Mouse (Mus musculus) liver, embryonic 16.5 days (tissue): Measurements from ENCODE around the gene Otud7a. TPM values are rescaled to one million over a fixed set of nuclear protein-coding genes. Genes with fewer than 3 reads are reported as not detected.

Source experiments
- ATAC-seq: fragments of 200-750 bp; cut with Nextera tagmentation; 2 replicates; pipeline ENCODE4 v1.8.0; 2017; ENCODE audit warnings: low read depth, mild to moderate bottlenecking, moderate number of reproducible peaks, moderate library complexity
- H3K27ac ChIP-seq: fragments of 300-500 bp; sonication (generic); 2 replicates; pipeline ENCODE4 v1.5.1; 2014; ENCODE audit warnings: mild to moderate bottlenecking, low read length
- H3K27me3 ChIP-seq: fragments of 300-500 bp; sonication (generic); 2 replicates; pipeline ENCODE4 v1.6.1; 2014; ENCODE audit warnings: low read depth, low read length, mixed read lengths; ENCODE audit not compliant: control insufficient read depth, insufficient read depth
- H3K36me3 ChIP-seq: fragments of 300-500 bp; sonication (generic); 2 replicates; pipeline ENCODE4 v1.6.1; 2014; ENCODE audit warnings: mild to moderate bottlenecking; ENCODE audit not compliant: control insufficient read depth, insufficient read depth
- H3K4me1 ChIP-seq: fragments of 300-500 bp; sonication (generic); 2 replicates; pipeline ENCODE4 v1.6.1; 2014; ENCODE audit warnings: low read depth, low read length, mixed read lengths; ENCODE audit not compliant: control insufficient read depth
- H3K4me2 ChIP-seq: fragments of 300-500 bp; sonication (generic); 2 replicates; pipeline ENCODE4 v1.6.1; 2014; ENCODE audit warnings: low read depth, low read length, mixed read lengths
- H3K4me3 ChIP-seq: fragments of 300-500 bp; sonication (generic); 2 replicates; pipeline ENCODE4 v1.5.1; 2014; ENCODE audit warnings: low read depth, mild to moderate bottlenecking, low read length
- H3K9ac ChIP-seq: fragments of 300-500 bp; sonication (generic); 2 replicates; pipeline ENCODE4 v1.6.1; 2014; ENCODE audit warnings: low read depth, low read length
- H3K9me3 ChIP-seq: fragments of 300-500 bp; sonication (generic); replicated peaks from 2 replicates; pipeline ENCODE4 v1.6.1; 2016; ENCODE audit warnings: low read length; ENCODE audit not compliant: control insufficient read depth
- WGBS: fragments of 180-500 bp; shearing (Covaris S2); extraction: QIAGEN DNeasy Blood & Tissue Kit; methylation state at CpG from one replicate; pipeline ENCODE4 v1.1.7; 2014; ENCODE audit not compliant: insufficient replicate concordance; 5-methylcytosine and 5-hydroxymethylcytosine counted together
- polyA plus RNA-seq: library from polyadenylated mRNA; unstranded; fragments of >200 nt; fragmentation: Nextera tagmentation; extraction: Ambion mirVana; gene quantifications from 2 replicates; pipeline ENCODE4 v1.2.1, GENCODE M21; 2015

Otud7a gene
- polyA plus RNA-seq, 1 experiment from 2014 or later = not detected

GRCm38 (mm10) chr7:63687056-63687455 is 242.5 kb downstream of the Otud7a start:
- H3K4me3 ChIP-seq = no peak overlapping the region
- no peak for ATAC-seq
- H3K27me3 ChIP-seq = no peaks in the 10 kb centered on the region
- no peak overlapping the region for H3K4me2 ChIP-seq
- no peaks in the 10 kb centered on the region for H3K36me3 ChIP-seq
- no peaks in the 10 kb centered on the region for H3K9me3 ChIP-seq
- H3K4me1 ChIP-seq = no peaks in the 10 kb centered on the region
- 57% methylated on average over 4 of the region's 4 CpGs for WGBS
- H3K27ac ChIP-seq = no peak overlapping the region
- no peak overlapping the region for H3K9ac ChIP-seq

- no peaks in the 10 kb centered on the region for H3K36me3 ChIP-seq
- H3K4me1 ChIP-seq = no peaks in the 10 kb centered on the region
- no peak overlapping the region for H3K9ac ChIP-seq
- no peak overlapping the region for H3K4me2 ChIP-seq
- no peaks in the 10 kb centered on the region for H3K9me3 ChIP-seq
- H3K4me3 ChIP-seq = no peak overlapping the region
- WGBS = 71% methylated on average over 4 of the region's 4 CpGs
- H3K27ac ChIP-seq = no peak overlapping the region
- ATAC-seq = no peak
- no peaks in the 10 kb centered on the region for H3K27me3 ChIP-seq
Measured at GRCm38 (mm10) chr7:63697921-63698320, 253.4 kb downstream of the Otud7a start.

- H3K27ac ChIP-seq = no peak overlapping the region
- no peaks in the 10 kb centered on the region for H3K36me3 ChIP-seq
- H3K4me3 ChIP-seq = no peak overlapping the region
- H3K4me2 ChIP-seq = no peak overlapping the region
- H3K27me3 ChIP-seq = no peaks in the 10 kb centered on the region
- no peak overlapping the region for H3K9ac ChIP-seq
- no peaks in the 10 kb centered on the region for H3K4me1 ChIP-seq
- no peak for ATAC-seq
- H3K9me3 ChIP-seq = no peaks in the 10 kb centered on the region
- 59% methylated on average over 8 of the region's 8 CpGs for WGBS
Measured at GRCm38 (mm10) chr7:63717903-63718302, 273.4 kb downstream of the Otud7a start.

DNA sequence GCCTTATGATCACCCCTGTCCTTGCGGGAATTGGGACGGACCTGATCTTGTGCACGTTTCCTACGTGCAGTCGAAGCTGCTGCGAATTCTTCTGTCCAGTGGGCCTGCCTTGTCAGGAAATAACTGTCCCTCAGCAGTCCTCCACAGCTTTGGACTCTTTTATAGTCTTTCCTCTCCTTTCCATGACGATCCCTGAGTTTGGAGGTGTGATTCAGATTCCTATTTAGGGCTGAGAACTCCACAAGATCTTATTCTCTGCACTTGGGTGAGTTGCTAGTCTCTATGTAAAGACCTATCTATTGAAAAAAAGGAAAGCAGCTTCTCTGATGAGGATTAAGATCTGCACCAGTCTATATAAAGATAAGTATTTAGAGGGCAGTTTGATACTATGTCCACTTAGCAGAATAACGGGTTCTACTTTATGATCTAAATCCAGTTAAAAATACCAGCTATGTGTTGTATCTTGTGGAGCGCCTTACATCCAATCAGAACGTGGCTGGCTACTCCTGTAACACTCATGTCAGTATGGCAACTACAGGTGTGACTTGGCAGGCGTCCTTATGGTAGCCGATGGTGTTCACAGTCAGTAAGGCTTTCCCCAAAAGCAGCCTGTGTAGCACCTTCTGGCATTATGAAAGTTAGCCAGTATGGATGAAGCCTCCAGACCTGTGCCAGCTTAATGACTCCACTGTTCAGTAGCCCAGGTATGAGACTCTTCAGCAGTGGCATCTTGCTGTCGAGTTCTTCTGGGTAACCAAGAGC is 274.8 kb downstream of the Otud7a start:
- Histone ChIP-seq H3K4me1 (no peaks in the 10 kb centered on the region), H3K36me3 (no peaks in the 10 kb centered on the region), H3K27me3 (no peaks in the 10 kb centered on the region), H3K9me3 (no peaks in the 10 kb centered on the region), H3K4me2 (no peak overlapping the region), H3K9ac (no peak overlapping the region), H3K4me3 (no peak overlapping the region), H3K27ac (no peak overlapping the region)
- ATAC-seq = no peak
- WGBS = 55% methylated on average over 13 of the region's 13 CpGs

DNA sequence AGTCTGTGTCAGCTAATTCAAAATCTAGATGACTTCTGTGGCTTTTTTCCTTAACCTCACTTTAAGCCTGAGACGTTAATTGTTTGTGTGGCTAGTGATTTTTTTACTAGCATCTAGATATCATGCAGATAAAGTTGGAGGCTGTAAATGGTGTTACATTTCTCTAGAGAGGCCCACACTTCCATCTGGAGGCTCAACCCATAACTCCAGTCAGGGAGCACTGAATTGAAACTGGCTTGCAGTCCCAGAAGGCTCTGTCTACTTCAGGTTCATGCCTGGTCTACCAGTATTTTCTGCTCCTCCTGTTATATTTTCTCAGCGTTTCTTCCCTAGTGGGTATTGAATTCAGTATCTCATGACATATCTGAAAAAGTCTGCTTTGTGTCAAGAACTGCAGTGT is 276.1 kb downstream of the Otud7a start:
- Histone ChIP-seq H3K27me3 (no peaks in the 10 kb centered on the region), H3K9me3 (no peaks in the 10 kb centered on the region), H3K36me3 (no peaks in the 10 kb centered on the region), H3K4me3 (no peak overlapping the region), H3K4me2 (no peak overlapping the region), H3K4me1 (no peaks in the 10 kb centered on the region), H3K9ac (no peak overlapping the region), H3K27ac (no peak overlapping the region)
- WGBS = 36% methylated on average over 2 of the region's 2 CpGs
- ATAC-seq = no peak

- H3K27me3 ChIP-seq = no peaks in the 10 kb centered on the region
- no peak overlapping the region for H3K9ac ChIP-seq
- no peak overlapping the region for H3K4me3 ChIP-seq
- no peaks in the 10 kb centered on the region for H3K9me3 ChIP-seq
- no peak overlapping the region for H3K4me2 ChIP-seq
- WGBS = 36% methylated on average over 6 of the region's 6 CpGs
- H3K27ac ChIP-seq = no peak overlapping the region
- ATAC-seq = no peak
- no peaks in the 10 kb centered on the region for H3K4me1 ChIP-seq
- no peaks in the 10 kb centered on the region for H3K36me3 ChIP-seq
Measured at GRCm38 (mm10) chr7:63725040-63725729, 280.6 kb downstream of the Otud7a start.

- ATAC-seq = no peak
- no peak overlapping the region for H3K9ac ChIP-seq
- no peaks in the 10 kb centered on the region for H3K9me3 ChIP-seq
- H3K27ac ChIP-seq = no peak overlapping the region
- H3K4me1 ChIP-seq = no peaks in the 10 kb centered on the region
- 72% methylated on average over 5 of the region's 5 CpGs for WGBS
- no peaks in the 10 kb centered on the region for H3K27me3 ChIP-seq
- H3K4me2 ChIP-seq = no peak overlapping the region
- no peaks in the 10 kb centered on the region for H3K36me3 ChIP-seq
- H3K4me3 ChIP-seq = no peak overlapping the region
Measured at GRCm38 (mm10) chr7:63729605-63730004, 285.1 kb downstream of the Otud7a start.

GRCm38 (mm10) chr7:63730012-63730411 is 285.5 kb downstream of the Otud7a start:
- Histone ChIP-seq H3K4me3 (no peak overlapping the region), H3K27me3 (no peaks in the 10 kb centered on the region), H3K36me3 (no peaks in the 10 kb centered on the region), H3K9ac (no peak overlapping the region), H3K4me2 (no peak overlapping the region), H3K9me3 (no peaks in the 10 kb centered on the region), H3K4me1 (no peaks in the 10 kb centered on the region), H3K27ac (no peak overlapping the region)
- no peak for ATAC-seq

- Histone ChIP-seq H3K36me3 (no peaks in the 10 kb centered on the region), H3K27ac (no peak overlapping the region), H3K4me1 (no peaks in the 10 kb centered on the region), H3K9ac (no peak overlapping the region), H3K9me3 (no peaks in the 10 kb centered on the region), H3K27me3 (no peaks in the 10 kb centered on the region), H3K4me3 (no peak overlapping the region), H3K4me2 (no peak overlapping the region)
- WGBS = 50% methylated on average over 4 of the region's 4 CpGs
- no peak for ATAC-seq
Measured at GRCm38 (mm10) chr7:63737725-63738124, 293.2 kb downstream of the Otud7a start.
